Mouse (Mus musculus): ENCODE data around the gene Frem1.

DNA sequence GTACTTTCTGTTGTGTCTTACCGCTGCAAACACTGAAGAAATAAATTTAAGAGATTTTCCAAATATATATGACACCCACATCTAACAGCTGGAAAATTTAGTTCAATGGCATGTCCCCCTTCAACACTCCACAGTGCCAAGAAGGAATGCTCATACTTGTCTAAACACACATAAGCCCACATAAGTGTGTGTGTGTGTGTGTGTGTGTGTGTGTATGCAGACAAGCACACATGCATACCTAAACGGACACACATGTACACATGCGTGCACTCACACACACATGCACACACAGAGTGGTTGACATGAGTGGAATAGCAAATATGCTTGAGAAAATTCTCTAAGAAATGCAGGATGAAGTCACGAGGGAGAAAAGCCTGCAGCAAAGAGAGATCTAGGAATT lies 179.6 kb downstream of the Frem1 start:
- TF ChIP-seq CTCF (IDR thresholded peaks at IDR 0.05; ENCODE audit: insufficient read depth, low read depth, low read length): no peak
- no peak for TF ChIP-seq POLR2A (IDR thresholded peaks at IDR 0.05; ENCODE audit: insufficient read depth, low read depth, low read length)
